Mouse (Mus musculus): ENCODE results near the gene Tmem156. TPM values are rescaled to one million over a fixed set of nuclear protein-coding genes. Genes with fewer than 3 reads are reported as not detected.

Gene Tmem156
- polyA plus RNA-seq, 1 experiment from 2014 or later: not detected

DNA sequence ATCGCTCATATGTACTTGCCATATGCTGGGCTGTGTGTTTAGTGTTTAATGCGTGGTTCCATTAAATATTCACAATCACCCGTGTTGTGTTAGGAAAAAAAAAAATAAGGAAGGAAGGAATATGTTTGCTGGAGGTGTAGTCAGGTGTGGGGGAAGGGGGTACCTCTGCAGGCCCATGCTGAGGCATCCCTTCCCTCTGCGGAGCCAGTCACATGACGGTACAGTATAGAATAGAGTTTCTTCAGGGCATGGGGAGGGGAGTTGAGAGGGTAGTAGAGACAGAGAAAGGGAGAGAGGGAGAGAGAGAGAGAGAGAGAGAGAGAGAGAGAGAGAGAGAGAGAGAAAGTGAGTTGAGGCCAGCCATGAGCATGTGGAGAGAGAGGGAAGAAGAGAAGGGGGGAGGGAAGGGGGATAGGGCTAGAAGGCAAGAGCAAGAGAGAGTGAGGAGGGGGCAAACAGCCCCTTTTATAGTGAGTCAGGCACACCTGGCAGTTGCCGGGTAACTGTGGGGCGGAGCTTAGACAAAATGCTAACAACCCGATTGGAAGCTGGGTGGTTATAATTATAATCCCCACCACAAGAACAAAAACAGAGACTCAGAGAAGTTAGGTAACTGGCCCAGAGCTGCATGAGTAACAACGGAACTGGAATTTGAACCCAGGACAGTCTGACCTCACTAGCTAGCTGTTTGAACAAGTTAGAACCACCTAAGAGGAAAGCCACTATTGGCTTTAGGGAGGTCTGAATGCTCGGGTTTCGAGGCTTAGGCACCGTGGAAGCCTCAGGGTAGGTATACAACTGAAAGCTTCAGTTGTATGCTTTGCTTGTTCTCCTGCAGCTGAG, 45.3 kb downstream of the Tmem156 start:
- Histone ChIP-seq H3K27me3 (ENCODE audit: control insufficient read depth, insufficient read depth, low read length) (no peaks in the 10 kb centered on the region), H3K9ac (replicated peaks; ENCODE audit: low read depth, low read length) (no peak overlapping the region), H3K9me3 (ENCODE audit: control insufficient read depth, low read length) (no peaks in the 10 kb centered on the region), H3K4me2 (ENCODE audit: low read depth, low read length) (no peak overlapping the region), H3K4me3 (ENCODE audit: low read depth, low read length) (no peak overlapping the region), H3K27ac (ENCODE audit: low read depth, low read length) (no peak overlapping the region; the same call in 1 of the 2 replicates), H3K4me1 (ENCODE audit: control insufficient read depth, insufficient read depth, low read length) (0 out of 2 replicates have a peak, but pooled peaks cover 3% of the 10 kb centered on the region), H3K36me3 (ENCODE audit: control insufficient read depth, insufficient read depth, low read length) (no peaks in the 10 kb centered on the region)
- ATAC-seq (ENCODE audit: low read depth): no peak
- 65% methylated on average over 12 of the region's 12 CpGs for WGBS

DNA sequence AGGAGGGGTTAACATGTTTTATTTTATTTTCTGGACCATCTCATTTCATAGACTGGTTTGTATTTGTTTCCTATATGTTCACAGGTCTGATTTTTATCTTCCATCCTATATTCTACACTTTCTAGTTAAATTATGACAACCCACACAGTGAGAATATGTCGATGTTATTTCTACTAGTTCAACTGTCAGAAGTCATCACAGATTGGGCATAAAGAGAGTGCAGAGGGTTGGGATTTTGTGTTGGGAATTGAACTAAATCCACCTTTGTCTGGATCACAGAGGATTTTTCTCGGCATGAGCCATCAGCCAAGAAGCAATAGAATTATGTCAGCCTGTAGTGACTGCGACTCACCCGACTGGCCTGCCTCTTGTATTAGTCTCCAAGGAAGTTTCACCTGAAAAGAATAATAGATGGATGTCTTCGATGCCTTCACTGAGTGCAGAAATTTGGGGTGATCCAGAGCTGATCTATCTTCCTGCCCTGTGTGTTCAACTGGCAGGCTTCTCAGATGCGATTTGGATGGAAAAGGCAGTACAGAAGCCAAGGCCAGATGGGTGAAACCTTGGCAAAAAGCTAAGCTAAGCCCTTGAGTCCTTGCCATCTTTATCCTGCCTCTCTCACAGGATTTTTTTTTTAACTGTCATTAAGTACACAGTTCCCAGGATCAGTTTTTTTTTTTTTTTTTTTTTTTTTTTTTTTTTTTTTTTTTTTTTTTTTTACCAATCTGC, 46.1 kb downstream of the Tmem156 start:
- Histone ChIP-seq H3K4me2 (ENCODE audit: low read depth, low read length) (no peak overlapping the region), H3K4me3 (ENCODE audit: low read depth, low read length) (no peak overlapping the region), H3K9me3 (ENCODE audit: control insufficient read depth, low read length) (no peaks in the 10 kb centered on the region), H3K4me1 (ENCODE audit: control insufficient read depth, insufficient read depth, low read length) (0 out of 2 replicates have a peak, but pooled peaks cover 3% of the 10 kb centered on the region), H3K27me3 (ENCODE audit: control insufficient read depth, insufficient read depth, low read length) (no peaks in the 10 kb centered on the region), H3K9ac (replicated peaks; ENCODE audit: low read depth, low read length) (no peak overlapping the region), H3K27ac (ENCODE audit: low read depth, low read length) (no peak overlapping the region), H3K36me3 (ENCODE audit: control insufficient read depth, insufficient read depth, low read length) (no peaks in the 10 kb centered on the region)
- WGBS: 68% methylated on average over 6 of the region's 6 CpGs
- ATAC-seq (ENCODE audit: low read depth): no peak

DNA sequence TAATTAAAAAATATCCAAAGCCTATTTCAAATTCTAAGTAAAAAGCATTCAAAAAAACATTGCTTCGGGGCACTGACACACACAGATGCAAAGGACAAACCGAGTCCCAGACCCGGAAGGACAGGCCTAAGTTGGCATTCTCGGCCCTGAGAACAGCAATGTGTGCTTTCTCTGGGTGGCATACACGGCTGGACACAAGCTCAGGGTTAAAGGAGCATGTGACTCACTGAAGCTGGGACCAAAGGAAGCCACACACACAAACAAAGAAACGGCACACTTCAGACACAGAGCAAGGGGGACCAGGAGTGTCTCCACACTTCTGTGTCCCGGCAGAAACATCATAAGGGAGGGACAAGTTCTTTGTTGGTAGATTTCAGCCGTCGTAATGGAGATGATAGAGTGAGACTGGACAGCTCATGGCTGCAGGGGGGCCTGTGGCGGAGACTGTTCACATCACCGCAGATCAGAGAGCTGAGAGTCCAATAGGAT, 48.5 kb downstream of the Tmem156 start:
- Histone ChIP-seq H3K4me1 (ENCODE audit: control insufficient read depth, insufficient read depth, low read length) (no peaks in the 10 kb centered on the region), H3K27ac (ENCODE audit: low read depth, low read length) (no peak overlapping the region), H3K27me3 (ENCODE audit: control insufficient read depth, insufficient read depth, low read length) (no peaks in the 10 kb centered on the region), H3K4me3 (ENCODE audit: low read depth, low read length) (no peak overlapping the region), H3K36me3 (ENCODE audit: control insufficient read depth, insufficient read depth, low read length) (no peaks in the 10 kb centered on the region), H3K9me3 (ENCODE audit: control insufficient read depth, low read length) (no peaks in the 10 kb centered on the region), H3K9ac (replicated peaks; ENCODE audit: low read depth, low read length) (no peak overlapping the region), H3K4me2 (ENCODE audit: low read depth, low read length) (no peak overlapping the region)
- 61% methylated on average over 11 of the region's 11 CpGs for WGBS
- ATAC-seq (ENCODE audit: low read depth): no peak

DNA sequence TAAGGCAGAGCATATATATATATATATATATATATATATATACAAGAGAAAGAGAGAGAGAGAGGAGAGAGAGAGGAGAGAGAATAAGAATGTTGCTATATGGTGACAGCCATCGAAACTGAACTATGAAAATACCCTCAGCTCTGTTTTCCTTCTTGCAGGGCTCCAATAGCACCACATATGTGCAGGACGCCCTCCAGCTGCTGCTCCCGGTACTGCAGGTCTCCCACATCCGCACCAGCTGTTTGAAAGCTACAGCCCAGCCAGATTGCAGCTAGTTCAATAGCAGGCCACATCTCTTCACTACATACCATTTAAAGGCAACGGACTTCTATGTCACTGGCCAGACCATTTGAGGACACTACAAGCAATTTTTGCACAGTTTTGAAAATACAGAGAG, 51.5 kb downstream of the Tmem156 start:
- Histone ChIP-seq H3K9ac (replicated peaks; ENCODE audit: low read depth, low read length) (no peak overlapping the region), H3K27ac (ENCODE audit: low read depth, low read length) (no peak overlapping the region), H3K36me3 (ENCODE audit: control insufficient read depth, insufficient read depth, low read length) (no peaks in the 10 kb centered on the region), H3K9me3 (ENCODE audit: control insufficient read depth, low read length) (no peaks in the 10 kb centered on the region), H3K4me1 (ENCODE audit: control insufficient read depth, insufficient read depth, low read length) (no peaks in the 10 kb centered on the region), H3K27me3 (ENCODE audit: control insufficient read depth, insufficient read depth, low read length) (no peaks in the 10 kb centered on the region), H3K4me2 (ENCODE audit: low read depth, low read length) (no peak overlapping the region), H3K4me3 (ENCODE audit: low read depth, low read length) (no peak overlapping the region)
- ATAC-seq (ENCODE audit: low read depth): no peak
- WGBS: 69% methylated on average over 5 of the region's 5 CpGs

DNA sequence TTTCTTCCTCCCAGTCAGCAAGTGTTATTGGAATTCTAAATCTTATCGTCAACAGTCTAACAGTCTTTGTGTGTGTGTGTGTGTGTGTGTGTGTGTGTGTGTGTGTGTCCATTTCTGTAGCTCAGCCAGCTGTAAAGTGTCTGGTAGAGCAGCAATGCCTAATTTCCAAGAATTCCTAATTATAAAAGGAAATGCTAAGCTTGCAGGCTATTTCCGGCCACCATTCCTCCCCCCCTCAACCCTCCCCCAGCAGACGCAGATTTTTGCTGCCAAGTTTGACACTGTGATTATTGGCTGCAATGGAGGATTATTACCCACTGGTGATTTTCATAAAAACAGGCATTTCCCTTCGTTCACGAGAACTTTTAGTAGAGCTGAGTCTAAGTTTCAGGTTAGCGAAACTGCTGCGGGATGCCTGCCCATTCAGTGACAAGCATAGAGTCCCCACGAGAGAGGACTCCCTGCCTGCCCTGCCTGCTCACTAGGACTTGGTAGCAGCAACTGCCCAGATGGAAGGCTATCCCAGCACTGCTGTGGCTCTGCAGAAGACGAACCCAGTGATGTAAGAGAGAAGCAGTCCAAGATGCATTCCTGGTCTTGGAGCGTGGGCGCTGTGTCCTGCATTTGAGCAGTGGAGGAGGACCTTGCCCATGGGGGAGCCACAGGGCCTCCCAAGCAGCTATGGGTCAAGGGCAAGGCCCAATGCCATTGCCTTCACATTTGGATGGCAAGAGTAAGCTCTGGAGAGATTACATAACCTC, 52.9 kb downstream of the Tmem156 start:
- Histone ChIP-seq H3K9me3 (ENCODE audit: control insufficient read depth, low read length) (no peaks in the 10 kb centered on the region), H3K27me3 (ENCODE audit: control insufficient read depth, insufficient read depth, low read length) (no peaks in the 10 kb centered on the region), H3K4me2 (ENCODE audit: low read depth, low read length) (no peak overlapping the region), H3K36me3 (ENCODE audit: control insufficient read depth, insufficient read depth, low read length) (no peaks in the 10 kb centered on the region), H3K9ac (replicated peaks; ENCODE audit: low read depth, low read length) (no peak overlapping the region), H3K4me3 (ENCODE audit: low read depth, low read length) (no peak overlapping the region), H3K4me1 (ENCODE audit: control insufficient read depth, insufficient read depth, low read length) (no peaks in the 10 kb centered on the region), H3K27ac (ENCODE audit: low read depth, low read length) (no peak overlapping the region)
- 81% methylated on average over 11 of the region's 11 CpGs for WGBS
- no peak for ATAC-seq (ENCODE audit: low read depth)

DNA sequence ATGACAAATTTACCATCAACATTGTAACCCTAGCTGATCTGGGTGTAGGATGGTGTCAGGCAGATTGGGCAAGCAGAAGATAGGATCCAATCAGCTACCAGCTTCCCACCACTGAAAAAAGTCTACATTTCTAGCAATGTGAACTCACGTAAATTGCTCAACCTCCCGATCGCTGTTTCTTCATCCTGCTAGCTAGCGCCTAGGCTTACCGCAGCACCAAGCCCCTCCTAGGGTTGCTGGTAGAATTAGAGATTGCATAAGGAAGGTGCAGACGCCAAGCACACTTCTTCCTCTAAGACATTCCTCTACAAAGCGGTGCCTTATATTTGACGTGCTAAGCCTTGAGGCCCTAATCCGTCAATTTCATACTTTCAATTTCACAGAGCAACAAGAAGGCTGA, 53.6 kb downstream of the Tmem156 start:
- 81% methylated on average over 9 of the region's 9 CpGs for WGBS
- H3K4me1 ChIP-seq (ENCODE audit: control insufficient read depth, insufficient read depth, low read length): no peaks in the 10 kb centered on the region
- no peak overlapping the region for H3K4me3 ChIP-seq (ENCODE audit: low read depth, low read length)
- H3K36me3 ChIP-seq (ENCODE audit: control insufficient read depth, insufficient read depth, low read length): no peaks in the 10 kb centered on the region
- no peaks in the 10 kb centered on the region for H3K9me3 ChIP-seq (ENCODE audit: control insufficient read depth, low read length)
- H3K27ac ChIP-seq (ENCODE audit: low read depth, low read length): no peak overlapping the region
- no peak overlapping the region for H3K9ac ChIP-seq (replicated peaks; ENCODE audit: low read depth, low read length)
- H3K4me2 ChIP-seq (ENCODE audit: low read depth, low read length): no peak overlapping the region
- H3K27me3 ChIP-seq (ENCODE audit: control insufficient read depth, insufficient read depth, low read length): no peaks in the 10 kb centered on the region
- no peak for ATAC-seq (ENCODE audit: low read depth)

DNA sequence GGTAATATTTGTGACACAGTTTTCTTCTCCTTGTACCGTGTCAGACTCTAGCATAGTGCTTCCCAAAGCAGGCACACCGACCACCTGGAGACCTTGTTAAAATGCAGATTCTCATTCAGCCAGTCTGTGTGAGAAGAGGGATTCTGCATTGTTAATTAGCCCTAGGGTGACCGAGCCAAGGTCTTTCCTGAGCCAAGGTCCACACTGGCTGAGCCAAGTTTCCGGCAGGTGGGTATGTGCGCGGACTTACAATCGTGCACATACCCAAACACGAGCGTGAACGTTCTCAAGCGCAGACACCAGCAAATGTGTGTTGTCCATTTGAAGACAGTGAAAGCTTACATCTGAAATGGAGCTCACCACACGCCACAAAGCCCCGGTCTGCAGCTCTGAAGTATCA, 55.3 kb downstream of the Tmem156 start:
- no peak overlapping the region for H3K4me3 ChIP-seq (ENCODE audit: low read depth, low read length)
- no peaks in the 10 kb centered on the region for H3K27me3 ChIP-seq (ENCODE audit: control insufficient read depth, insufficient read depth, low read length)
- peak overlapping the region; percentile 22; the same call in 1 of the 2 replicates for H3K27ac ChIP-seq (ENCODE audit: low read depth, low read length)
- H3K9me3 ChIP-seq (ENCODE audit: control insufficient read depth, low read length): no peaks in the 10 kb centered on the region
- peak; percentile 68; the same call in 1 of the 2 replicates for ATAC-seq (ENCODE audit: low read depth)
- H3K4me1 ChIP-seq (ENCODE audit: control insufficient read depth, insufficient read depth, low read length): no peaks in the 10 kb centered on the region
- 58% methylated on average over 13 of the region's 13 CpGs for WGBS
- no peaks in the 10 kb centered on the region for H3K36me3 ChIP-seq (ENCODE audit: control insufficient read depth, insufficient read depth, low read length)
- H3K9ac ChIP-seq (replicated peaks; ENCODE audit: low read depth, low read length): no peak overlapping the region
- H3K4me2 ChIP-seq (ENCODE audit: low read depth, low read length): no peak overlapping the region

DNA sequence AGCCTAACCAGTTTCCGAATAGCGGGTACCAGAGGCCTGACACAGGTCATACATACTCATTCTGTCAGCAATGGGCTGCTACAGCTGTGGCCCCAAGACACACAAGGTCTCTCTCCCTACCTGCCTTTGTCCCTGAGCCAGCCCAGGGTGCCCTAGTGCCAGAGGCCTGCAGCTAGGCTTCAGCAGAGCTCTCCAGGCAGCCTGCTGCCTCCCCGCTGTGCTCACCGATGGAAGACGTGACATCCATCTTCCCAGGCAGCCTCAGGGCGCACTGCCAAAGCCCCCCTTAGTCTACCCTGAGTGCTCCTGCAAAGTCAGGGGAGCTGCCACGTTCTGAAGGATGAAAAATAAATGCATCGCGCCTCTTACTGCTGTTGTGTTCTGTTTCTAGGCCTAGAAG, 63.9 kb downstream of the Tmem156 start:
- peak overlapping the region; percentile 11; the same call in 1 of the 2 replicates for H3K4me2 ChIP-seq (ENCODE audit: low read depth, low read length)
- H3K9ac ChIP-seq (replicated peaks; ENCODE audit: low read depth, low read length): 0 out of 2 replicates have a peak overlapping the region, but pooled peaks have one; percentile 3

More for the DNA sequence above, 63.9 kb downstream of the Tmem156 start:
- Histone ChIP-seq H3K4me3 (ENCODE audit: low read depth, low read length) (no peak overlapping the region), H3K27me3 (ENCODE audit: control insufficient read depth, insufficient read depth, low read length) (no peaks in the 10 kb centered on the region), H3K9me3 (ENCODE audit: control insufficient read depth, low read length) (no peaks in the 10 kb centered on the region), H3K4me1 (ENCODE audit: control insufficient read depth, insufficient read depth, low read length) (peaks cover 9% of the 10 kb centered on the region), H3K27ac (ENCODE audit: low read depth, low read length) (peak overlapping the region; percentile 73), H3K36me3 (ENCODE audit: control insufficient read depth, insufficient read depth, low read length) (no peaks in the 10 kb centered on the region)
- ATAC-seq (ENCODE audit: low read depth): peak; percentile 80
- 28% methylated on average over 9 of the region's 9 CpGs for WGBS
